Mouse (Mus musculus) CH12.LX (cell line): ENCODE results near the gene Bcas3. TPM values are rescaled to one million over a fixed set of nuclear protein-coding genes. Genes with fewer than 3 reads are reported as not detected.

ENCODE experiments used
- DNase-seq: peaks from one replicate; pipeline ENCODE4 v3.0.0-alpha.2; 2013; ENCODE audit errors: extremely low read depth
- H3K27ac ChIP-seq: 2 replicates; pipeline ENCODE4 v1.5.1; 2012; ENCODE audit warnings: low read depth, mild to moderate bottlenecking, control low read depth, moderate library complexity; ENCODE audit not compliant: insufficient read depth
- H3K27me3 ChIP-seq: replicated peaks from 2 replicates; pipeline ENCODE3; 2012; ENCODE audit warnings: inconsistent platforms
- H3K36me3 ChIP-seq, 2 experiments: replicated peaks in 1 of 2; 2 replicates each; pipeline versions ENCODE3 to v1.6.1; 2012; ENCODE audit warnings: inconsistent platforms in 1 of 2, low read length in 1 of 2, mild to moderate bottlenecking in 1 of 2, mixed read lengths in 1 of 2, moderate library complexity in 1 of 2; ENCODE audit not compliant: control insufficient read depth in 1 of 2, insufficient read depth in 1 of 2
- H3K4me1 ChIP-seq, 2 experiments: 2 replicates each; pipeline ENCODE4 v1.6.1; 2012; ENCODE audit warnings: inconsistent platforms in 1 of 2, moderate library complexity in 1 of 2; ENCODE audit not compliant: insufficient read depth in 2 of 2, control insufficient read depth in 1 of 2
- H3K4me2 ChIP-seq: 2 replicates; pipeline ENCODE4 v1.6.1; 2012; ENCODE audit warnings: low read depth, mild to moderate bottlenecking, control low read depth; ENCODE audit not compliant: poor library complexity, insufficient read depth, severe bottlenecking
- H3K4me3 ChIP-seq, 3 experiments: fragments of 150-350 bp in 1 of 3; sonication (generic) in 1 of 3; replicated peaks in 1 of 3; 2 replicates each; pipeline versions ENCODE3 to v1.5.1; 2011 to 2012; ENCODE audit warnings: low read depth in 2 of 3, low read length in 2 of 3, mild to moderate bottlenecking in 2 of 3, moderate library complexity in 2 of 3, control low read depth in 1 of 3, improper control_type of control experiment in 1 of 3, inconsistent platforms in 1 of 3, mixed read lengths in 1 of 3; ENCODE audit not compliant: poor library complexity in 1 of 3
- H3K79me2 ChIP-seq: replicated peaks from 2 replicates; pipeline ENCODE4 v1.6.1; 2012; ENCODE audit warnings: mild to moderate bottlenecking, moderate library complexity; ENCODE audit not compliant: control insufficient read depth, poor library complexity, insufficient read depth, severe bottlenecking; ENCODE audit errors: extremely low read depth
- H3K9ac ChIP-seq: 2 replicates; pipeline ENCODE4 v1.6.1; 2012; ENCODE audit warnings: low read depth, mild to moderate bottlenecking, control low read depth, moderate library complexity; ENCODE audit not compliant: insufficient read depth
- H3K9me3 ChIP-seq: replicated peaks from 2 replicates; pipeline ENCODE3; 2012; ENCODE audit warnings: low read length, inconsistent platforms, mixed read lengths
- BHLHE40 ChIP-seq: IDR thresholded peaks from 2 replicates; pipeline ENCODE4 v1.6.1; 2011; ENCODE audit warnings: mild to moderate bottlenecking, low read depth, low read length, improper control_type of control experiment
- CTCF ChIP-seq, 2 experiments: IDR thresholded peaks in 1 of 2; conservative IDR thresholded peaks in 1 of 2; 2 replicates each; pipeline ENCODE4 v1.5.1; 2011 to 2012; ENCODE audit warnings: low read depth in 2 of 2, low read length in 2 of 2, improper control_type of control experiment in 1 of 2, inconsistent platforms in 1 of 2, mild to moderate bottlenecking in 1 of 2, moderate library complexity in 1 of 2
- EP300 ChIP-seq: IDR thresholded peaks from 2 replicates; pipeline ENCODE4 v1.6.1; 2011; ENCODE audit warnings: low read length, improper control_type of control experiment
- GABPA ChIP-seq: IDR thresholded peaks from 2 replicates; pipeline ENCODE4 v1.6.1; 2012; ENCODE audit warnings: low read depth, low read length, improper control_type of control experiment, inconsistent platforms; ENCODE audit not compliant: insufficient replicate concordance
- JUN ChIP-seq: IDR thresholded peaks from 2 replicates; pipeline ENCODE4 v1.6.1; 2011; ENCODE audit warnings: low read depth, mild to moderate bottlenecking, low read length, improper control_type of control experiment, moderate library complexity; ENCODE audit not compliant: insufficient read depth
- KAT2A ChIP-seq: IDR thresholded peaks from 2 replicates; pipeline ENCODE4 v1.6.1; 2012; ENCODE audit warnings: low read length, improper control_type of control experiment, inconsistent platforms; ENCODE audit not compliant: insufficient replicate concordance
- MAZ ChIP-seq: IDR thresholded peaks from 2 replicates; pipeline ENCODE4 v1.6.1; 2012; ENCODE audit warnings: low read depth, mild to moderate bottlenecking, inconsistent platforms, low read length, improper control_type of control experiment, moderate library complexity
- MEF2A ChIP-seq: IDR thresholded peaks from 2 replicates; pipeline ENCODE4 v1.6.1; 2014; ENCODE audit warnings: low read depth, mild to moderate bottlenecking, inconsistent platforms, low read length, improper control_type of control experiment, borderline replicate concordance
- MXI1 ChIP-seq: IDR thresholded peaks from 2 replicates; pipeline ENCODE4 v1.6.1; 2011; ENCODE audit warnings: mild to moderate bottlenecking, low read depth, low read length, improper control_type of control experiment
- MYC ChIP-seq: IDR thresholded peaks from 2 replicates; pipeline ENCODE4 v1.6.1; 2011; ENCODE audit warnings: low read depth, mild to moderate bottlenecking, improper control_type of control experiment, low read length
- POLR2AphosphoS2 ChIP-seq: IDR thresholded peaks from 2 replicates; pipeline ENCODE4 v1.6.1; 2011; ENCODE audit warnings: low read depth, low read length, improper control_type of control experiment
- RAD21 ChIP-seq: IDR thresholded peaks from 2 replicates; pipeline ENCODE4 v1.6.1; 2011; ENCODE audit warnings: low read depth, mild to moderate bottlenecking, low read length, improper control_type of control experiment, moderate library complexity
- RCOR1 ChIP-seq: conservative IDR thresholded peaks from 2 replicates; pipeline ENCODE4 v1.6.1; 2012; ENCODE audit warnings: low read depth, mild to moderate bottlenecking, inconsistent platforms, low read length, improper control_type of control experiment
- TBP ChIP-seq: conservative IDR thresholded peaks from 2 replicates; pipeline ENCODE4 v1.6.1; 2011; ENCODE audit warnings: low read depth, low read length, improper control_type of control experiment
- TCF12 ChIP-seq: IDR thresholded peaks from 2 replicates; pipeline ENCODE4 v1.6.1; 2014; ENCODE audit warnings: low read depth, mild to moderate bottlenecking, inconsistent platforms, low read length, improper control_type of control experiment
- USF1 ChIP-seq: IDR thresholded peaks from 2 replicates; pipeline ENCODE4 v1.6.1; 2014; ENCODE audit warnings: low read depth, mild to moderate bottlenecking, inconsistent platforms, low read length, improper control_type of control experiment
- USF2 ChIP-seq: conservative IDR thresholded peaks from 2 replicates; pipeline ENCODE4 v1.6.1; 2011; ENCODE audit warnings: low read depth, low read length, improper control_type of control experiment
- ZMIZ1 ChIP-seq: IDR thresholded peaks from 2 replicates; pipeline ENCODE4 v1.6.1; 2012; ENCODE audit warnings: low read depth, mild to moderate bottlenecking, inconsistent platforms, low read length, improper control_type of control experiment
- ZNF384 ChIP-seq: IDR thresholded peaks from 2 replicates; pipeline ENCODE4 v1.6.1; 2012; ENCODE audit warnings: low read depth, low read length, improper control_type of control experiment, inconsistent platforms
- dilution Hi-C: fragments of 300-500 bp; cut with MboI; formaldehyde crosslinking; loops from 2 replicates; pipeline ENCODE4 v1.14.3; 2020; ENCODE audit warnings: low sequenced_read_pairs; ENCODE audit not compliant: extremely low pct_unique_long_range_greater_than_20kb, extremely low pct_ligation_motif_present
- in situ Hi-C: fragments of 300-500 bp; cut with MboI; formaldehyde crosslinking; loops from 3 replicates; pipeline ENCODE4 v1.14.3; 2019; ENCODE audit warnings: low sequenced_read_pairs, low pct_ligation_motif_present, low pct_unique_long_range_greater_than_20kb, mixed read lengths
- polyA plus RNA-seq: library from polyadenylated mRNA; unstranded; fragments of >175 nt; gene quantifications from 2 replicates; pipeline ENCODE4 v1.2.1, GENCODE M21; 2012; ENCODE audit warnings: low read depth; ENCODE audit not compliant: insufficient read length
- total RNA-seq, 2 experiments: library from RNA; depleted of rRNA; stranded (reverse); fragments of 300-350 nt in 1 of 2; fragments of >200 nt in 1 of 2; gene quantifications; 2 replicates each; pipeline ENCODE4 v1.2.3; 2012 to 2014

The Bcas3 gene
- total and polyA plus RNA-seq, 3 experiments = 8.2 to 21.3 (median 9.7) TPM

- H3K79me2 ChIP-seq = no peaks in the 10 kb centered on the region
- H3K27me3 ChIP-seq = no peaks in the 10 kb centered on the region
- H3K4me2 ChIP-seq = no peak overlapping the region
- in situ Hi-C loops (no loop called here), dilution Hi-C loops (no loop called here)
- H3K36me3 ChIP-seq = no peaks in the 10 kb centered on the region
- no peak overlapping the region for H3K27ac ChIP-seq
- no peaks in the 10 kb centered on the region for H3K9me3 ChIP-seq
- no peak for DNase-seq
- H3K4me3 ChIP-seq = no peak overlapping the region
- H3K4me1 ChIP-seq = no peaks in the 10 kb centered on the region; a peak in 1 of 4 replicates
- H3K9ac ChIP-seq = no peak overlapping the region
- TF ChIP-seq POLR2AphosphoS2 (no peak), USF2 (no peak), GABPA (no peak), TCF12 (no peak), RCOR1 (no peak), MEF2A (no peak), ZNF384 (no peak), USF1 (no peak), EP300 (no peak), MYC (no peak), JUN (no peak), MXI1 (no peak)
- TF ChIP-seq, all 38 proteins: peak for 0
Measured at GRCm38 (mm10) chr11:85638696-85639495, 285.9 kb downstream of the Bcas3 start.

GRCm38 (mm10) chr11:85640659-85641058 lies 287.7 kb downstream of the Bcas3 start:
- dilution Hi-C loops = no loop called here
- H3K79me2 ChIP-seq = no peaks in the 10 kb centered on the region
- no peak overlapping the region for H3K4me3 ChIP-seq
- H3K4me2 ChIP-seq = no peak overlapping the region
- no peaks in the 10 kb centered on the region for H3K9me3 ChIP-seq
- peaks cover 4 to 11% of the 10 kb centered on the region in 2 experiments; a peak in 3 of 4 replicates for H3K4me1 ChIP-seq
- H3K27me3 ChIP-seq = no peaks in the 10 kb centered on the region
- in situ Hi-C loops = no loop called here
- no peak for TF ChIP-seq KAT2A
- TF ChIP-seq TBP = no peak
- TF ChIP-seq POLR2AphosphoS2 = no peak
- no peak for TF ChIP-seq RAD21
- no peak for TF ChIP-seq ZMIZ1
- no peak for TF ChIP-seq MAZ
- no peak for TF ChIP-seq BHLHE40
- no peak for TF ChIP-seq CTCF (conservative IDR thresholded peaks at IDR 0.05 in 1 of 2, IDR thresholded peaks at IDR 0.05 in 1 of 2; ENCODE audit: low read depth in 2 of 2, low read length in 2 of 2)
- H3K27ac ChIP-seq = no peak overlapping the region
- DNase-seq = no peak
- H3K36me3 ChIP-seq = no peaks in the 10 kb centered on the region
- no peak overlapping the region for H3K9ac ChIP-seq
